Mouse (Mus musculus) liver, embryonic 15.5 days (tissue): ENCODE results near the gene Hnrnpab. TPM values are rescaled to one million over a fixed set of nuclear protein-coding genes. Genes with fewer than 3 reads are reported as not detected.

Source experiments
- ATAC-seq: fragments of 200-750 bp; cut with Nextera tagmentation; 2 replicates; pipeline ENCODE4 v1.8.0; 2017; ENCODE audit warnings: moderate number of reproducible peaks, mild to moderate bottlenecking, moderate library complexity; ENCODE audit not compliant: insufficient read depth
- H3K27ac ChIP-seq: fragments of 300-500 bp; sonication (generic); replicated peaks from 2 replicates; pipeline ENCODE4 v1.5.1; 2015; ENCODE audit warnings: mild to moderate bottlenecking, inconsistent platforms
- H3K27me3 ChIP-seq: fragments of 300-500 bp; sonication (generic); 2 replicates; pipeline ENCODE4 v1.6.1; 2015; ENCODE audit warnings: mild to moderate bottlenecking, inconsistent platforms
- H3K36me3 ChIP-seq: fragments of 300-500 bp; sonication (generic); replicated peaks from 2 replicates; pipeline ENCODE4 v1.6.1; 2015; ENCODE audit warnings: moderate library complexity, mild to moderate bottlenecking, inconsistent platforms
- H3K4me1 ChIP-seq: fragments of 300-500 bp; sonication (generic); replicated peaks from 2 replicates; pipeline ENCODE4 v1.6.1; 2015; ENCODE audit warnings: inconsistent platforms
- H3K4me2 ChIP-seq: fragments of 300-500 bp; sonication (generic); 2 replicates; pipeline ENCODE4 v1.6.1; 2015; ENCODE audit warnings: moderate library complexity, mild to moderate bottlenecking, inconsistent platforms
- H3K4me3 ChIP-seq: fragments of 300-500 bp; sonication (generic); replicated peaks from 2 replicates; pipeline ENCODE4 v1.5.1; 2015; ENCODE audit warnings: mild to moderate bottlenecking, inconsistent platforms
- H3K9ac ChIP-seq: fragments of 300-500 bp; sonication (generic); 2 replicates; pipeline ENCODE4 v1.6.1; 2015; ENCODE audit warnings: moderate library complexity, mild to moderate bottlenecking, inconsistent platforms
- H3K9me3 ChIP-seq: fragments of 300-500 bp; sonication (generic); replicated peaks from 2 replicates; pipeline ENCODE4 v1.6.1; 2016; ENCODE audit warnings: inconsistent platforms
- WGBS: fragments of 180-500 bp; shearing (Covaris S2); methylation state at CpG from one replicate; pipeline ENCODE4 v1.1.7; 2015; ENCODE audit warnings: mixed read lengths; ENCODE audit not compliant: insufficient replicate concordance; 5-methylcytosine and 5-hydroxymethylcytosine counted together
- polyA plus RNA-seq: library from polyadenylated mRNA; unstranded; fragments of >200 nt; fragmentation: Nextera tagmentation; extraction: Ambion mirVana; gene quantifications from 2 replicates; pipeline ENCODE4 v1.2.1, GENCODE M21; 2015

Gene Hnrnpab
- polyA plus RNA-seq, 1 experiment from 2014 or later: 171 TPM

DNA sequence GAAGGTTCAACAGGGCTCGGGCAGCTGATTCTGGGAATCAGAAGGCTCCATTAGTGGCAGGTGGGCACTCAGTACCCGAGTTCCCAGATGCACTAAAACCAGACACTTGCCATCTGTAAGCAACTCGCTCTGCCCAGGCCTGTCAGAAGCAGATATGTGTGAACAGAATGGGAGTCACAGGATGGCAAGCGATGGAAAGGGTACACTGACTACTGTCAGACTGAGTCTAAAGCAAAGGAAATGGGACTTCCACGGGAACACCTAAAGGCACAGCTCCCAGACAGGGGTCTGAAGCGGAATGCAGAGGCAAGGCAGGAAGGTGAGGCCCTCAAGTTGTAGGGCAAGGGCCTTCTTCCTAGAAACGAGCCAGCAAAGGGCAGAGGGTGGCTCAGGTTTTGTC is 39.6 kb upstream of the Hnrnpab start:
- no peak for ATAC-seq
- H3K4me2 ChIP-seq: no peak overlapping the region
- no peak overlapping the region for H3K4me3 ChIP-seq
- WGBS: 54% methylated on average over 7 of the region's 7 CpGs
- peaks cover 67% of the 10 kb centered on the region for H3K27me3 ChIP-seq
- H3K4me1 ChIP-seq: peaks cover 40% of the 10 kb centered on the region
- H3K36me3 ChIP-seq: no peaks in the 10 kb centered on the region
- no peaks in the 10 kb centered on the region for H3K9me3 ChIP-seq
- no peak overlapping the region for H3K27ac ChIP-seq
- H3K9ac ChIP-seq: no peak overlapping the region

GRCm38 (mm10) chr11:51645293-51645692 is 38.6 kb upstream of the Hnrnpab start:
- Histone ChIP-seq H3K4me3 (no peak overlapping the region), H3K9me3 (no peaks in the 10 kb centered on the region), H3K36me3 (no peaks in the 10 kb centered on the region), H3K4me2 (no peak overlapping the region), H3K27me3 (peaks cover 58% of the 10 kb centered on the region), H3K27ac (no peak overlapping the region), H3K9ac (no peak overlapping the region), H3K4me1 (peaks cover 31% of the 10 kb centered on the region)
- ATAC-seq: no peak
- 80% methylated on average over 13 of the region's 13 CpGs for WGBS

DNA sequence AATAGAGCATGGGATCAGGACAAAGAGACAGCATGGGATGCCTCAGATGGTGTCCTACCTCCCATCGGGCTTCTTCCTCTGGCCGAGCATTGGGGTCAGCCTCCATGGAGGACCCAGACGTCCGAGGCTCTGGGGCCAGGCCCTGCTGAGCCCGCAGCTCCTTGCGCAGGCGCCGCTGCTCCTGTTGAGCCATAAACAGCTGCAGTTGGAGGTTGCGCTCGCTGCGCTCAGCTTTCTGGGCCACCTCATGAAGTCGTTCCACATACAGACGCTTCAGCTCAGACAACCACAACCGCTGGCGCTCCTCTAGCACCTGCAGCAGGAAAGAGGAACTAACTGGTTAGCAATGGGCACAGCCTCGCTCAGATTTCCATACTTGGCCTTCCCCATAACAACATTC is 37.6 kb upstream of the Hnrnpab start:
- Histone ChIP-seq H3K4me3 (no peak overlapping the region), H3K4me2 (peak overlapping the region; percentile 10; the same call in 1 of the 2 replicates), H3K27me3 (peaks cover 47% of the 10 kb centered on the region), H3K9ac (no peak overlapping the region), H3K9me3 (no peaks in the 10 kb centered on the region), H3K36me3 (no peaks in the 10 kb centered on the region), H3K27ac (0 out of 2 replicates have a peak overlapping the region, but pooled peaks have one; percentile 19), H3K4me1 (peaks cover 20% of the 10 kb centered on the region)
- 25% methylated on average over 16 of the region's 16 CpGs for WGBS
- ATAC-seq: no peak

GRCm38 (mm10) chr11:51643761-51644160 is 37.1 kb upstream of the Hnrnpab start:
- Histone ChIP-seq H3K4me3 (no peak overlapping the region), H3K36me3 (no peaks in the 10 kb centered on the region), H3K27me3 (peaks cover 42% of the 10 kb centered on the region), H3K9me3 (no peaks in the 10 kb centered on the region), H3K27ac (0 out of 2 replicates have a peak overlapping the region, but pooled peaks have one; percentile 19), H3K9ac (no peak overlapping the region), H3K4me2 (peak overlapping the region; percentile 10; the same call in 1 of the 2 replicates), H3K4me1 (peaks cover 18% of the 10 kb centered on the region)
- ATAC-seq: no peak
- 40% methylated on average over 15 of the region's 15 CpGs for WGBS

GRCm38 (mm10) chr11:51643202-51643601 is 36.6 kb upstream of the Hnrnpab start:
- no peak for ATAC-seq
- WGBS: 50% methylated on average over 9 of the region's 9 CpGs
- Histone ChIP-seq H3K27ac (no peak overlapping the region), H3K4me3 (no peak overlapping the region), H3K9ac (no peak overlapping the region), H3K9me3 (no peaks in the 10 kb centered on the region), H3K4me2 (no peak overlapping the region), H3K36me3 (no peaks in the 10 kb centered on the region), H3K27me3 (peaks cover 38% of the 10 kb centered on the region), H3K4me1 (peaks cover 16% of the 10 kb centered on the region)

- Histone ChIP-seq H3K27me3 (peaks cover 22% of the 10 kb centered on the region), H3K4me1 (peaks cover 28% of the 10 kb centered on the region), H3K4me2 (no peak overlapping the region), H3K27ac (no peak overlapping the region), H3K36me3 (no peaks in the 10 kb centered on the region), H3K4me3 (no peak overlapping the region), H3K9ac (no peak overlapping the region), H3K9me3 (no peaks in the 10 kb centered on the region)
- 66% methylated on average over 7 of the region's 7 CpGs for WGBS
- ATAC-seq: no peak
These were observed 34.1 kb upstream of the Hnrnpab start for GRCm38 (mm10) chr11:51640748-51641147.

DNA sequence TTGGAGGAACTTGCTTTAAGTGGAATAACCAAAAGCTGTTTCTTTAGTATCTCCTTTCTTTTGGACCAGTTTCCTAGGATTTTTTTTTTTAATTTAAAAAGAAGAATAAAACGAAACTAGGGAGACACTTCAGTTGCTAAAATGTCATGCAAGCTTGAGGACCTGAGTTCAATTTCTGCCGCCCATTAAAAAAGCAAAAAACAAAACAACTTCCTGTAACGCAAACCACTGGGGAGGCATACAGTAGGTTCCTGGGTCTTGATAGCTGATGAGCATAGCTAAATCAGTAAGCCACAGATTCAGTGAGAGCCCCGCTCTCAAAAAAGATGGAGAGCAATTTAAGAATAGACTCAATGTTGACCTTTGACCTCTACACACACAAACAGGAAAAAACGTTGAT is 31.9 kb upstream of the Hnrnpab start:
- Histone ChIP-seq H3K27ac (peak overlapping the region; percentile 39; the same call in 1 of the 2 replicates), H3K9me3 (no peaks in the 10 kb centered on the region), H3K4me2 (peak overlapping the region; percentile 55), H3K4me3 (no peak overlapping the region), H3K4me1 (peaks cover 43% of the 10 kb centered on the region), H3K9ac (no peak overlapping the region), H3K27me3 (peaks cover 8% of the 10 kb centered on the region; the same call in 1 of the 2 replicates), H3K36me3 (no peaks in the 10 kb centered on the region)
- WGBS: 48% methylated on average over 5 of the region's 5 CpGs
- no peak for ATAC-seq

DNA sequence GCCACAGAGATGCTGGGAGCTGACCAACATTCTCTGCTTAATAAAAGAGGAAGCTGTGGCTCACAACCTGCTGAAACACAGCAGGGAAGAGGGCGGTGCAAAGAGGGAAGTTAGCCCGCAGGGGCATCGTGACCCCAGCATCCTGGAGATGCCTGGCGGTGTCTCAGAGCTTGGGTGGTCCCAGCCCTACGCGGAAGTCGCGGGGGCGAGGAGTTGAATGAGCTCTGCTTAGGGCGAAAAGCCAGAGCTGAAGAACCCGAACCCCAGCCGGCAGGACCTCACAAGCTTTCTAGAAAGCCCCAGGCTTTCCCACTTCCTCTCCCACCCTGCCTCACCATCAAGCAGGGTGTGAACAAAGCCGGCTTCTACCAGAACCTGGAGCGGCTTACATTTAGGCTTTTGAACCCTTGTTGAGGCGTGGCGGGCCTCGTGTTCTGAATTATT is 31.3 kb upstream of the Hnrnpab start:
- Histone ChIP-seq H3K9me3 (no peaks in the 10 kb centered on the region), H3K4me3 (peak overlapping the region; percentile 26), H3K4me1 (peaks cover 40% of the 10 kb centered on the region), H3K27ac (peak overlapping the region; percentile 39), H3K27me3 (peaks cover 6% of the 10 kb centered on the region; the same call in 1 of the 2 replicates), H3K9ac (no peak overlapping the region), H3K4me2 (peak overlapping the region; percentile 55), H3K36me3 (no peaks in the 10 kb centered on the region)
- WGBS: 3% methylated on average over 17 of the region's 17 CpGs
- no peak for ATAC-seq

- H3K4me3 ChIP-seq: peak overlapping the region; percentile 74
- peak overlapping the region; percentile 63 for H3K9ac ChIP-seq
- ATAC-seq: peak; percentile 45
- peaks cover 53% of the 10 kb centered on the region for H3K4me1 ChIP-seq
- WGBS: 3% methylated on average over 6 of the region's 6 CpGs
- no peaks in the 10 kb centered on the region for H3K9me3 ChIP-seq
- H3K36me3 ChIP-seq: 0 out of 2 replicates have a peak, but pooled peaks cover 5% of the 10 kb centered on the region
- H3K27ac ChIP-seq: peak overlapping the region; percentile 87
- peak overlapping the region; percentile 84 for H3K4me2 ChIP-seq
- peaks cover 6% of the 10 kb centered on the region; the same call in 1 of the 2 replicates for H3K27me3 ChIP-seq
These were observed 29.7 kb upstream of the Hnrnpab start for GRCm38 (mm10) chr11:51636323-51636684.

- Histone ChIP-seq H3K4me2 (peak within 1 kb of the TSS; percentile 84), H3K9ac (peak within 1 kb of the TSS; percentile 63), H3K4me3 (peak within 1 kb of the TSS; percentile 74), H3K9me3 (no peaks in the 10 kb centered on the region), H3K4me1 (peaks cover 53% of the 10 kb centered on the region), H3K27me3 (peaks cover 6% of the 10 kb centered on the region; the same call in 1 of the 2 replicates), H3K36me3 (0 out of 2 replicates have a peak, but pooled peaks cover 5% of the 10 kb centered on the region), H3K27ac (peak within 1 kb of the TSS; percentile 87)
- under 1% methylated on average over 61 of the region's 61 CpGs for WGBS
- peak; percentile 82 for ATAC-seq
These were observed 29.1 kb upstream of the Hnrnpab start, which contains the start of gene Rmnd5b for GRCm38 (mm10) chr11:51635525-51636322. TSS of gene Rmnd5b (minus strand) at chr11:51635896.

DNA sequence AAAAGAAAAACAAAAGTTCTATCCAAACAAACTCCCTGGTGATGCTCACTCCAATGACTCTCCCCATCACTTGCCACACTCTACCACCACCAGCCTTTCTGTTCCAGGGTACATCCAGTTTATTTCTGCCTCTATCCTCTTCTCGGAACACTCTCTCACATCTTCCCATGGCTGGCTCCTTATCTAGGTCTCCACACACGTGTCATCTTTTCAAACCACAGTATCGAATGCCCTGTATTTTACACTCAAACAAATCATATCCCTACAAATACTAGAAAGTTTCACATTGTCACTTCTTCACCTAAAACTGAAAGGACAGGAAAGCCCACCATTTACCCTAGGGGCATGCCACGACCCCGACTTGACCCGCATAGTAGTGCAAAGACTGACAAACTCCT is 28.5 kb upstream of the Hnrnpab start:
- Histone ChIP-seq H3K4me1 (peaks cover 55% of the 10 kb centered on the region), H3K4me3 (peak overlapping the region; percentile 74), H3K4me2 (peak overlapping the region; percentile 84), H3K9ac (peak overlapping the region; percentile 63), H3K27me3 (peaks cover 6% of the 10 kb centered on the region; the same call in 1 of the 2 replicates), H3K9me3 (no peaks in the 10 kb centered on the region), H3K27ac (peak overlapping the region; percentile 87), H3K36me3 (0 out of 2 replicates have a peak, but pooled peaks cover 5% of the 10 kb centered on the region)
- peak; percentile 19; the same call in 1 of the 2 replicates for ATAC-seq
- 4% methylated on average over 6 of the region's 6 CpGs for WGBS
